Mouse (Mus musculus): ENCODE measurements around the gene Smg8. TPM values are rescaled to one million over a fixed set of nuclear protein-coding genes. Genes with fewer than 3 reads are reported as not detected.

Smg8 gene
- total RNA-seq (2021) = 10 to 100 TPM; 15.2 to 23.4 TPM
- long read RNA-seq, experiment 1, transcript Smg8-201 (4 exons, 3,218 nt) = major isoform, 7 of 7 reads
- long read RNA-seq, experiment 1, partial matches to known transcripts = 0 of 7 reads
- long read RNA-seq, experiment 1, other reads (novel, unspliced or antisense) = 0 of 7 reads
- long read RNA-seq, experiment 2, transcript Smg8-201 (4 exons, 3,218 nt) = major isoform, 9 of 10 reads
- long read RNA-seq, experiment 2, partial matches to known transcripts = 1 of 10 reads
- long read RNA-seq, experiment 2, other reads (novel, unspliced or antisense) = 0 of 10 reads

DNA sequence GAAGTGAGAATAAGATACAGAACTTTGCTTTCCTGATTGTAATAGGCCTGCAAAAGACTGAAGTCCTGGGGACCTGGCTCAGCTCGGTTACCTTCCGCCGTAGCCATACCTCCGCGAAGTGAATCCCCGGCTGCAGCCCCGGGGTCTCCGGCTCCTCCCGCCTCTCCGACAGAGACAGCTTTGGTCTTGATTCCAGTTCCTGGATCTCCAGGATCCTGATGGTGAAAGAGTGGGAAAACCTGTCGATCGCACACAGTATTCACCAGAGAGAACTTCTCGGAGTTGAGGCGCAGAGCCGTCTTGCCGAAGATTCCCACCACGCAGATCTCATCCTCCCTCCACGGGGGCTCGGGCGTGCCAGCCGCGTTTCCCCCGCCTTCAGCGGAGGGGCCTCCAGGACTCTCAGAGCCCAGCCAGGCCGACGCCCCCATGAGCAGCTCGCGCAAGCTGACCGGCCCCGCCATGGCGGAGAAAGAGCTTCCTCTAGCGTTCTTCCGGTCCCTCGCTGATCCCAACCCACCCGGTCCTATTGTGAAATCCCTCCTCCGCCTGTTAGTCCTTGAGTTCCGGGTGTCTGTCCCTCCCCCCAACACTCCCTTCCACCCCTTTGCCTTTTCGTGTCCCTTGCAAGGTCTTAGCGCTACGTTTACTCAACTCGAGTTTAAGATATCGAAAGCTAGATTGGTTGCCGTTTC, at the start of gene Smg8:
TSS of gene Smg8 (minus strand) at position 485 of the 695 bp plus-strand sequence.
- peak; percentile 74 to 75 for DNase-seq (ENCODE audit: low spot score in 2 of 2)

DNA sequence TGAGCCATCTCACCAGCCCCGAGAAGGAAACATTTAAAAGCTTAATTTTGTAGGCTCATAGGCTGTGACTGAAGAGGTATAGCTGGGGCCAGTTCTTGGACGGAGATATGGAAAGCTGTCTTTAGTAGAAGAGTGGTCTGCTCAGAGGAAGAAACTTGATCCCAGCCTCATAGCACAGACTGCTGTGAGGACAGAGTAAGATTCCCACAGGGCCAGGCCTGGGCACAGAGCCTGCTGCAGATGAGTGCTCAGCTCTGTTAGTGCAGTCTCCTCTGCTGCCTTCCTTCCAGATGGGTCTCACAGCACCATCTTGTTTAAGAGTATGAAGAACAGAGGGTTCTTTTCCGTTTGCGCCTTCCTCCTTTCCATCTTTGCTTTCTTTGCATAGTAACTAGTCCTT, 49.7 kb upstream of the Smg8 start:
- no peak for DNase-seq (ENCODE audit: low spot score in 2 of 2)

DNA sequence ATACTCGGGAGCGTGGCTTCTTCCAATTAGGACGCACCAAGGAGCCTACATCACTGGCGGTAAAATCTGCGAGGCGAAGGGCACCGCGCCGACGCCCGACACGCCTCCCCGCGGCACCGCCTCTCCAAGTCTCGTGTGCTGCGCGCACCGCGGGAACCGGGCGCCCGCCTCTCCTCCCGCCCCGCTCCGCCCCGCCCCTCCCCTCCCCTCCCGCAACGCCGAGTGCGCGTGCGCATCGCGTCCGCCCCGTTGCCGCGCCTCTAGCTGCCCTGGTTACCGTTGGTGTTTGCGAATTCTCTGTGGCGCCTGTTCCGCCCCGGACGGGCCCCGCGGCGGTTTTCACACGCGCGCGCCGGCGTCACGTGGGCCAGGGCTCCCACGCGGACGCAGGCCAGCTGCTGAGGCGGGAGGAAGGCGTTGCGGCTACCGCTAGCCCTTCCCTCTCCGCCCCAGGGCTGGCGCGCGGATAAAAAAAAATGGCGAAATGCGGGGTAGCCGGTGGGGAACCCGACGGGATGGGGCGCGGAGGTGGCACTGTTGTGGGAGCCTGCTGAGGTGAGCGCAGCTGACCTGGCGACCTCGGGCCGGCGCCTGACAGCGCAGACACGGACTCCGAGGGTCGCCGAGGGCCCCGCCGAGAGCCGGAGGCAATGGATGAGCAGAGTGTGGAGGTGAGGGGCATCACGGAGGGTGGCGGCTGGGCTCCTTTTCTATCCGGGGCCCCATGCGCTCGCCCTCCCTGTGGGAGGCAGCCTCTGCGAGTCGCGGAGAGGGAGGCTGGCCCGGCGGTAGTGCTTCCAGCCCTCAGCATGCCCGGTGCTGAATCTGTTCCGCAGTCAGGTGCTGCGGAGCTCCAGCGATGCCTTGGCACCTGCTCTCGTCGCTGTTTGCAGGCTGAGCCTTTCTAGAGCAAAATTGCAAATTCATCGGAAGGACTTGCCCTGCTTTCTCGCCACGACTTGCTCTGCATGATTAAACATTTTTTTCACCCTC, 40.5 kb upstream of the Smg8 start, which contains the start of gene Trim37:
TSS of gene Trim37 (plus strand) at position 254 of the 993 bp plus-strand sequence.
- peak; percentile 83 to 85 for DNase-seq (ENCODE audit: low spot score in 2 of 2)

DNA sequence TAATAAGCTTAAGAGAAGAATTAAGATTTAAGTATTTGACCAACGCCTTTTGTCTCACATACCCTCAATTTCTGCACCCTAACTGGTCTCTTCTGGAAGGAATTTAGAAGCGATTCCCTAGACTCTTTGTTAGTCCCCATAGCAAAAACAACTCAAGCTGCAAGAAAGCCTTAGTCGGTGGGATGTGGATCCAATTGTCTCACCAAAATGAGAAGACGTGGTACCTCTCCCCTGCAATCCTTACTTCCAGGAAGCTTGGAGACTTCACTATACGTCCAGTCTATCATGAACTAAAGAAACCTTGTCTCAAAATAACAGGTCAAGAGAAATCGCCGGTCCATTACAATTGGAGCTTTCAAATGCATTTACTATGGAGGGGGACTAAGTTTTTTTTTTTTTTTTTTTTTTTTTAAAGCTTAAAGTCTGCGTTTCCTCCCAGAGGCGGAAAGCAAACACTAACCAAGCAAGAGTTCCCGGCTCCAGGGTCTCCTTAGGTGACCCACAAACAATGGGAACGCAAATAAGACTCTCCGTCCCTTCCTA, 39.8 kb upstream of the Smg8 start:
- DNase-seq (ENCODE audit: low spot score in 2 of 2) = no peak

DNA sequence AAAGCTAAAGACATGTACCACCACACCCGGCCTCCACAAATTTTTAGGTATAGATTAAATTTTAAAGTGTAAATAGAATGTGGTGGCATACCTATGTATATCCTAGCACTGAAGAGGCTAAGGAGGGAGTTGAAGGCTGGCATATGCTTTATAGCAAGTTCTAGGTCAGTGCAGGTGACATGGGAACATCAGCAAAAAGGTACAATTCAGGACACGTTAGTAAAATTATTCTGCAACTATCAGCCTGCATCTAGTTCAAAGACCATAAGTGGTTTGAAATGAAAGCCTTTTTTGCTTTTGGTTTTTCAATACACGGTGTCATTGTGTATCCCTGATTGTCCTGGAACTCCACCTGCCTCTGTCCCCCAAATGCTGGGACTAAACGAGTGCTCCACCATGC, 39.0 kb upstream of the Smg8 start:
- DNase-seq (ENCODE audit: low spot score in 2 of 2) = no peak

DNA sequence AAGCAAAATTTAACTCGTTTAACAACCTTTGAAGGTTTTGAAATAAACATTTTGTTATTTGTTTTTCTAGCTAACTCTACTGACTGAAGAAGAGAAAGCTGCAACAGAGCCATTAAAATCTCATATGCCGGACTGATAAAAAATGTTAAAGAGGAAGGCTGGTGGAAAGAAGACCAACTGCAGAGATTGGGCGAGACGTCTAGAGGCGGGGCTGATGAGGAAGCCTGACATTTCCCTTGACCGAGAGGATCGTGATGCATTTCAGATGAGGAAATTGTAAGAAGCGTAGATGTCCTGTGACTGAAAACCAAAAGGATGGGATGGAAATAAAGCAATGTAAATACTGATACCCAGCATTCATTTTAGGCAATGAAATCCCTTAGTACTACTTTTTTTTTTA, 35.3 kb upstream of the Smg8 start:
- no peak for DNase-seq (ENCODE audit: low spot score in 2 of 2)

DNA sequence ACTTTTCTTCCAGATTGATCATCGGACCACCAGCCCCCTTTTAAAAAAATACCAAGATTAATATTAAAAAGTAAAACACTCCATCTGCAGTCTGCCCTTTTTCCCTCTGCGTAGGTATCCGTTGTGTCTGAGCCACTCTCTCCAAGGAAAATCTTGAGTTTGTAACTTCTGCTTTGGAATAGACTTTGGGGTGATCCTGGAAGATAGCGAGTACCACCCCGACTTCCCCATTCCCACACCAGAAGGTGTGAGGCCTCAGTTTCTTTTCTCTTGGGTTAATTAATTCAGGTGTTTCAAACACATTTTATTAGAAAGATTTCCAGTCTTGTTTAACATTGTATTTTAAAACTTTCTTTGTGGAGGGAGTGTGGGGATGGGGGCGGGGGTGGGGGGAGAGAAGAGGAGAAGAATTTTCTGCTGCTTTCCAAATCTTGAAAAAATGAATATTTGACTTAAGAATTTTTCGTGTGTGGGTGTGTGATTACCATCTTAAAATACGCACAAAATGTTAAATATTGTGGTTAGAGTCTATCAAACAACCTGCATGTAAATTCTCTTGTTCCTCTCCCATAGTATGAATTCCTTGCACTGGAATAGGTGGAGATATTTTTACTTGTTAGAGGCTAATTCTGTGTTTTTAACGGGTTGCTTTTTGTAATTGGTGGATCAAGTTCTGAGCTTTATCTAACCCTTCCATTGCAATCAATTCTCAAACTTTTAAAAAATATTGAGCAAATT, 23.8 kb upstream of the Smg8 start:
- DNase-seq (ENCODE audit: low spot score in 2 of 2) = no peak

DNA sequence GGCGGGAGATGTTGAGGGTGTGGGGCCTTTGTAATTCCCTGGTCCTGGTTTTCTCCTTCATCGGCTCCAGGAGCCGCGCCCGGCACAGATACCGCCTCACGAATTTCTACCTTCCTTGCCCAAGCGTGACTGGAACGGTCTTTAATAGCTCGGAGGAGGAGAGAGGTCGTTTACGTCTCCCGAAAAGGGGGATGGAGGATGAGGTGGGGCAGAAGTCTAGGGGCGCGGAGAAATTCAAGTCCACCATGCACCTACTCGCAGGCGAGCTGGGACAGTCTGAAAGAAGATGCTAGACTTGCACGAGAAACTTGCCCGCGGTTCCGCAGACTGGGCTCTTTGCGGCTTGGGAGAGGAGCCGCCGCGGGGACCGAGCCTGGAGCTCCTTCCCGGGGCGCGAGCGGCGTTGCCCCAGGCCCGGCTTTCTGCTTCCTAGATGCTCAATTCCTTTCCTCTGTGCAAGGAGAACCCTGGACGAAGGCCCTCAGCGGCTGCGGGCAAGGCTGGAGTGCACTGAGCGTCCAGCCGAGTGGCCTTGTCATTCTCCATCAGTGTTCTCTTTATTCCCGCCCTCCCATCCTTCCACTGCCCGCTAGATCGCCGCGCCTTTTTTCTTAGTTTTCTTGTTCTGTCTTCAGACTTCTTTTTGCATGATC, 23.1 kb upstream of the Smg8 start:
- peak; percentile 29 to 36 for DNase-seq (ENCODE audit: low spot score in 2 of 2)

DNA sequence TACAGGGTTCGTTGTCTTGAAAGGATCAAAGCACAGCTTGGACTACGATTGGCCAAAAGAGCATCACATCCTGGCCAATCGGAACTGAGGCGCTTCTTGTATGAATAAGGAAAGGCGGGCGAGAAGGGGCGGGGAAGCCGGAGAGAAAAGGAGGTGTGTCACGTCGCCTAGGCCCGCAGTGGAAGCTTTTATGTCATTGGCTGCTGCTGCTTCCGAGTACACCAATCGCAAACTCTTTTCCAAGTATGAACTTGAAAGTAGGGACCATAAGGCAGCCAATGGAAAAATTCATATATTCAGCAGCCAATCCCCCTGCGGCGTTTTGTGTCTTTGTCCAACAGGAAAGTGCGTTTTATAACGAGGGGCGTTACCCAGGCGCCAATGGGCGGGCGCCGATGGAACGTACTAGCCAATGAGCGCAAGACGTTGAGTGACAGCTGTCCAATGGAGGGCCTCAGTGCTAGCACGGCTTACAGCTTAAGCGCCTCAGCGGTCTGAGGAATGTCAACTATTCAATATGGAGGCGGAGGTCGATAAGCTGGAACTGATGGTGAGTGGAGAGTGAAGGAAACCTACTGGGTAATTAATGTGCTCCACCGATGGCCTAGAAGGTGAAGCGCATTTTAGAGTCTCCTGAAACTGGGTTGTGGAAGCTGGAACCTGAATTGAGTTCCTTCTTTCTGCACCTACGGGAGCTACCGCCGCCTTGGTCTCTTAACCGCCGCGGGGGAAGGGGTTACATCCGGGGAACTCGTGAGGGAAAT, 22.4 kb upstream of the Smg8 start, which contains the start of gene Ska2:
TSS of gene Ska2 (plus strand) at position 480 of the 764 bp plus-strand sequence.
- DNase-seq (ENCODE audit: low spot score in 2 of 2) = peak; percentile 88 to 91

DNA sequence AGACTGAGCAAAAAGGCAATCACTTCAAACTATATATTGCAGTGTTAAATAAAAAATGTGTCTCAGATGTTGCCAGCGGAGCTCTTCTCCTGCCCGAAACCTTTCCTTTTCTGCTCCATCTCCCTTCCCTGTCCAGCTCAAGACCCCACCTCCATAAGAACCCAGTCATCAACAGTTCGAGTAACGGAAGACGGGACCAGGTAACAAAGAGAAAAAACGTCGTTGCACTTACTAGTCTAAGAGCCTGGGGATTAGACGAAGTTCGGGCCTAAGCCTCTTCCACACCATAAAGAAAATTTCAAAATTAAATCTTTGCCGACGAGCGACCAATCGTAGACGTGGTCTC, 21.8 kb upstream of the Smg8 start, which contains the start of gene Prr11:
TSS of gene Prr11 (minus strand) at position 300 of the 346 bp plus-strand sequence.
- DNase-seq (ENCODE audit: low spot score in 2 of 2) = no peak

DNA sequence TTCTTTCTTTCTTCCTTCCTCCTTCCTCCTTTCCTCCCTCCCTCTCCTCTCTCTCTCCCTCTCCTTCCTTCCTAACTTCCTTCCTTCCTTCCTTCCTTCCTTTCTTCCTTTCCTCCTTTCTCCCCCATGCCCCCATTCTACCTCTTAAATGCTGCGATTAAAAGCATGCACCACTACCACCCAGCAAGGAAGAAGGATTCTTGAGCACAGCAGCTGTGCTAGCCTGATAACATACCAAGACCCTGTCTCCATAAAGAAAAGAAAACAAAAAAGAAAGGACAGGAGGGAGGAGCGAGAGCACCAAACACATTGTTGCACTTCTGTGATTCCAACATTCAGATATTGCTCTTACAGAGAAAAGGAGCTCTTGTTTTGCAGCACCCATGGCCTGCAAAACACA, 568 bp upstream of the Smg8 start:
- DNase-seq (ENCODE audit: low spot score in 2 of 2) = no peak

DNA sequence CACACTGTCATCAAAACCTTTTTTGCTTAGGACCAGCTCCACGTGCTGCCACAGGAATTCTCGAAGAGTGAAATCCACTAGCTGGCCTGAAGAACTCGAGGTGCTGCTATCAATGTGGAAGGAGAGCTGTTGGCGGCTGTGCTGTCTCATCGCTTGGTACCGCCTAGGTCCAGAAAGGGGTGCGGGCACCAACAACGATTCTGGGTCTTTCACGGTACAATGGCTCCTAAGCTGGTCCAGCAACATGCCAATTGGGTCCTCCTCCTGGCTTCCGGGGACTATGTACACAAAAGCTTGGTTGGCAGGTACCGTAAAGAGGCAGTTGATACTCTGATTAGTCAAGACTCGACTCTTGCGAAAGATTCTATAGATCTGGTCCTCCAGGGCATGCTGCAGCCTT, 1.1 kb downstream of the Smg8 start:
- no peak for DNase-seq (ENCODE audit: low spot score in 2 of 2)

DNA sequence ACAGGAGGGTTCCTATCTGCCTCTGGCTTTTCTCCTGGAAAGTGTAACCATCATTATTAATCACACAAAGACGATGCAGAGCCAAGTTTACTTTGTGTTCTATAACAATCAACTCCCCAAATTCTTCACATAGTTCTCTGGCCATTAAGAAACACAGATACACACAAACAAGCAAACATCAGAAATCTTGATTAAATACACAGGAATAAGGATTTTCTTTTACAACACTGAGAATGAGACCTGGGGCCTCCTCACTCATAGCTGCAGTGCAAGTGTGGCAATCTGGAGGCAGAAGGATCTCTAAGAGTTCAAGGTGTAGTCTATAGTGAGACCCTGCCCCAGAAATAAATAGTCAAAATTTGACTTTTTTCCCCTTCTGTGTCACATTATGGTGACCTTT, 2.9 kb downstream of the Smg8 start:
- DNase-seq (ENCODE audit: low spot score in 2 of 2) = no peak

DNA sequence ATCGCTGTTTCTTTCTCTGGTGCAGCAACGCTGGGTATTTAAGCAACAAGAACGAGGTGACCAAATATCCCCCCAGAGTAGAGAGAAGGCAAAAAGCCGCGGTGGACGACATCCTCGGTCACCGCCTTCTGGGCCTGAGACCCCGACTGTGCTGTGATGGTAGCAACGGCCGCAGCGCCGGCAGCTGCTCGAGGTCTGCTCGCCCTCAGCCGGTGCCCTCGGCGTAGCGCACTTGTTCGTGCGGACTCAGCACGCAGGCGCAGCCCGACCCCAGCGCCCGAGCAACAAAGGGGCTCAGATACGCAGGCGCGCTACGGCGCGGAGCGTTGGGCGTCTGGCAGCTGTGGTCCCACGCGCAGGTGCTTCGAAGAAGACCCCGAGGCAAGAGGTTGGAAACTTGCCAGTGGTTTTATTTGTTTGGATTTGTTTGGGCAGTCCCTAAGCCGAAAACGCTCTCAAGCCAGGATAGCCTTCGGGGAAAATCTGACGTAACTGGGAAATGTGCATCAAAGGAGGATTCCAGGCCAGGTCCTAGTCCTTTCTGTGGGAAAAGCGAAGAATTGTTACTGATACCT, 12.6 kb downstream of the Smg8 start, which contains the start of gene Gdpd1:
TSS of gene Gdpd1 (minus strand) at position 197 of the 575 bp plus-strand sequence.
- DNase-seq (ENCODE audit: low spot score in 2 of 2) = peak; percentile 79 to 82

DNA sequence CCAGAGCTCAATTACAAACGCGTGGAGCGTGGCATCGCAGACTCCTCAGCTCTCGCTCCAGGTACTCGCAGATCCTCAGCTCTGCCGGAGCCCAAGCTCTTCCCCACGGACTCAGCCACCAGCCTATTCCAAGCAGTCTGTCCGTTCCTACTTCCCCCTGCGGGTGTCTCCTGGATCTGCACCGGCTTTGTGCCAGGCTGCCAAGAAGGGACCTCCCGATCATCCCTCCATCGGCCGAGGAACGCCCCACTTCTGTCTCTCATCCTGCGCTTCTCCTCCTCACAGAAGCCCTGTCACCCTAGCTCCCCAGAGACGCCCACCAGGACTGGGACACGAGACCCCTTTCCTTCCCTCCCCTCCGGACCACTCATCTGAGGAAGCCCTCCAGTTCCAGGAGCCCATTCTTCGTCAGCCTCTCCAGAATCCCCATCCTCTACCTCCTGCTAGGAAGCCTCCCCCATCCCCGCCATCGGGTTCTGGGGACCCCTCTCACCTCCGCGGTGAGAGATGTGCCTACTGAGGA, 13.2 kb downstream of the Smg8 start:
- peak; percentile 50 to 55 for DNase-seq (ENCODE audit: low spot score in 2 of 2)

DNA sequence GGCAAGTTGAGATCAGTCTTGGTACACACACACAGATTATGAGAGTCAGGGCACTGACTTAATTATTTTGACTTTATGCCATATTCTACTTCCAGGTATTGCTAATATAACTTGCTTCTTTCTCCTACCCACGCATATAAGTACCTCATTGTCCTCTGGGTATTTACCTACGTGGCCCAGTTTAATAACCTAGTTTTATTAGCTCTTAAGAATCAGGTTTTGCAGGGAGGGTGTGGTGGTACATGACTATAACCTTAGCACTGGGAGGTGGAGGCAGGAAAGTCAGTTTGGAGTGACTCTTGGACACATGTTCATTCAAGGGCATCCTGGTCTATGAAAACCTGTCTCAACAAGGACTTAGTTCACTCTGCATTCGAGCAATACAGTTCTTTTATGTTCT, 24.5 kb downstream of the Smg8 start:
- DNase-seq (ENCODE audit: low spot score in 2 of 2) = no peak

DNA sequence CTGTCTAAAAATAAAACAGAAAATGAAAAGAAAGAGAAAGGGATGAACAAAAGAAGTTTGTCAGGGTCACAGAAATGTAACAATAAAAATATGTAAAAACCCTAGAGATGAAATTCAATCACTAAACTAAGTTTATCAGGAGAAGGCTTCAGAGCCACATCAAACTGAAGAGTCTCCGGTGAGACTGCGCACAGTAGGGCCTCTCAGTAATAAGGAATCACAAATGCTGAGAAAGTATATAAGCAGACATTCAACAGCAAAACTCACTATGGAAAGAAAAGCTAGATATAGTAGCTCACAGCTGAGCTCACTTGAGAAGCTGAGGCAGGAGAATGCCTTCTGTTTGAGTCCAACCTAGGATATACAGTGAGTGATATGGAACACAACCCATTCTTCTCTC, 26.2 kb downstream of the Smg8 start:
- no peak for DNase-seq (ENCODE audit: low spot score in 2 of 2)

DNA sequence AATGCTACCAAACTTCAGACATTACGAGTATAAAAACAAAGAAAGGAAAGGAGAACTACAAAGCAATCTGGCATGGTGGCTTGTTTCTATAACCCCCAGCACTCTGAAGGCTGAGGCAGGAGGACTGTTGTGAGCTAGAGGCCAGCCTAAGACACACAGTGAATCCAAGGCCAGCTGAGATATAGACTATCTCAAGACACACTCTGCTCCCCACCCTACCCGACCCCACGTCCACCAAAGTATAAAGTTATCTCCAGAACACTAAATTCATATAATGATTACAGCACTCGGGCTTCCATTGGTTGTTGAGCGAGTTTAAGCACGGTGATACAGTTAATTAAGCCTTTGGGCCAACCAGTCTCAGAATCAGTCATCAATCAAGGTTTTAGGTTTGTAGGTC, 30.3 kb downstream of the Smg8 start:
- no peak for DNase-seq (ENCODE audit: low spot score in 2 of 2)
